Mouse (Mus musculus) C2C12 (cell line): Measurements from ENCODE around the gene Tpgs1. TPM values are rescaled to one million over a fixed set of nuclear protein-coding genes. Genes with fewer than 3 reads are reported as not detected.

ENCODE experiments used
- H3K27me3 ChIP-seq: one replicate; pipeline ENCODE4 v1.6.1; 2011; ENCODE audit not compliant: control insufficient read depth, insufficient read depth, insufficient read length
- H3K36me3 ChIP-seq: one replicate; pipeline ENCODE4 v1.6.1; 2011; ENCODE audit not compliant: control insufficient read depth, insufficient read depth
- H3K4me3 ChIP-seq: one replicate; pipeline ENCODE4 v1.5.1; 2011; ENCODE audit warnings: mild to moderate bottlenecking, control low read depth; ENCODE audit not compliant: poor library complexity, insufficient read depth, severe bottlenecking
- H3K79me2 ChIP-seq: one replicate; pipeline ENCODE4 v1.6.1; 2011; ENCODE audit not compliant: control insufficient read depth, insufficient read depth
- H3K79me3 ChIP-seq: one replicate; pipeline ENCODE4 v1.6.1; 2011; ENCODE audit warnings: low read depth, control low read depth
- H3ac ChIP-seq: one replicate; pipeline ENCODE3; 2011; ENCODE audit warnings: low read depth; ENCODE audit not compliant: control insufficient read depth, insufficient read length
- CEBPB ChIP-seq: IDR thresholded peaks from one replicate; pipeline ENCODE4 v1.6.1; 2011; ENCODE audit warnings: low read depth, mild to moderate bottlenecking, control low read depth, moderate library complexity
- CTCF ChIP-seq: IDR thresholded peaks from one replicate; pipeline ENCODE4 v1.5.1; 2011; ENCODE audit not compliant: control insufficient read depth, insufficient read depth, insufficient read length
- FOSL1 ChIP-seq: IDR thresholded peaks from one replicate; pipeline ENCODE4 v1.8.0; 2011; ENCODE audit warnings: mild to moderate bottlenecking, low read length; ENCODE audit not compliant: poor library complexity, insufficient read depth, severe bottlenecking
- MAX ChIP-seq: IDR thresholded peaks from one replicate; pipeline ENCODE4 v1.6.1; 2011; ENCODE audit warnings: mild to moderate bottlenecking, control low read depth
- MYOD1 ChIP-seq: IDR thresholded peaks from one replicate; pipeline ENCODE4 v1.6.1; 2011; ENCODE audit warnings: low read depth; ENCODE audit not compliant: control insufficient read depth, insufficient read length
- MYOG ChIP-seq: IDR thresholded peaks from one replicate; pipeline ENCODE4 v1.6.1; 2011; ENCODE audit not compliant: control insufficient read depth, insufficient read length; ENCODE audit errors: extremely low read depth
- USF1 ChIP-seq: IDR thresholded peaks from one replicate; pipeline ENCODE4 v1.6.1; 2011; ENCODE audit warnings: low read depth, mild to moderate bottlenecking, control low read depth, moderate library complexity
- polyA plus RNA-seq: library from polyadenylated mRNA; unstranded; fragments of >200 nt; fragmentation: generic; extraction: Trizol; gene quantifications from one replicate; pipeline ENCODE4 v1.2.1, GENCODE M21; 2012; ENCODE audit warnings: missing spikeins

Gene Tpgs1
- polyA plus RNA-seq, 1 experiment = 80.7 TPM

GRCm38 (mm10) chr10:79661861-79662260, 7.3 kb upstream of the Tpgs1 start:
- H3ac ChIP-seq = no peak overlapping the region
- H3K27me3 ChIP-seq = peaks cover 19% of the 10 kb centered on the region
- H3K79me2 ChIP-seq = no peaks in the 10 kb centered on the region
- no peaks in the 10 kb centered on the region for H3K36me3 ChIP-seq
- TF ChIP-seq MYOG (no peak), MYOD1 (no peak), CTCF (no peak), CEBPB (no peak), MAX (no peak), FOSL1 (no peak)
- no peaks in the 10 kb centered on the region for H3K79me3 ChIP-seq
- H3K4me3 ChIP-seq = no peak overlapping the region

- no peaks in the 10 kb centered on the region for H3K36me3 ChIP-seq
- no peak within 1 kb of the TSS for H3K4me3 ChIP-seq
- H3K27me3 ChIP-seq = peaks cover 16% of the 10 kb centered on the region
- H3K79me3 ChIP-seq = no peaks in the 10 kb centered on the region
- H3K79me2 ChIP-seq = no peaks in the 10 kb centered on the region
- TF ChIP-seq CTCF = peak; percentile 80
- no peak for TF ChIP-seq CEBPB
- TF ChIP-seq MYOD1 = no peak
- TF ChIP-seq MAX = no peak
- TF ChIP-seq USF1 = no peak
- no peak for TF ChIP-seq MYOG
- TF ChIP-seq FOSL1 = no peak
- no peak within 1 kb of the TSS for H3ac ChIP-seq
Measured at GRCm38 (mm10) chr10:79664131-79664665, 5.0 kb upstream of the Tpgs1 start, which contains the start of gene Madcam1. Gene Madcam1, plus strand, starts transcription at chr10:79664559.

- H3K79me3 ChIP-seq = peaks cover 4% of the 10 kb centered on the region
- H3K36me3 ChIP-seq = no peaks in the 10 kb centered on the region
- no peak overlapping the region for H3K4me3 ChIP-seq
- H3K27me3 ChIP-seq = peaks cover 16% of the 10 kb centered on the region
- H3ac ChIP-seq = no peak overlapping the region
- TF ChIP-seq CTCF = no peak
- no peak for TF ChIP-seq MYOD1
- no peak for TF ChIP-seq MYOG
- no peak for TF ChIP-seq MAX
- no peak for TF ChIP-seq FOSL1
- no peak for TF ChIP-seq CEBPB
- no peak for TF ChIP-seq USF1
- H3K79me2 ChIP-seq = peaks cover 7% of the 10 kb centered on the region
Measured at GRCm38 (mm10) chr10:79665051-79665450, 4.1 kb upstream of the Tpgs1 start.

GRCm38 (mm10) chr10:79666493-79666892, 2.7 kb upstream of the Tpgs1 start:
- Histone ChIP-seq H3K27me3 (peaks cover 16% of the 10 kb centered on the region), H3ac (no peak overlapping the region), H3K79me2 (peaks cover 22% of the 10 kb centered on the region), H3K4me3 (no peak overlapping the region), H3K79me3 (peaks cover 14% of the 10 kb centered on the region), H3K36me3 (no peaks in the 10 kb centered on the region)
- no peak for TF ChIP-seq CTCF
- TF ChIP-seq MYOG = no peak
- no peak for TF ChIP-seq FOSL1
- TF ChIP-seq MYOD1 = no peak
- no peak for TF ChIP-seq MAX
- no peak for TF ChIP-seq USF1

- Histone ChIP-seq H3K79me2 (peaks cover 23% of the 10 kb centered on the region), H3K36me3 (peaks cover 7% of the 10 kb centered on the region), H3K27me3 (peaks cover 16% of the 10 kb centered on the region), H3ac (no peak overlapping the region), H3K79me3 (peaks cover 14% of the 10 kb centered on the region), H3K4me3 (no peak overlapping the region)
- TF ChIP-seq MAX (no peak), FOSL1 (no peak), CEBPB (no peak)
Measured at GRCm38 (mm10) chr10:79668076-79668475, 1.1 kb upstream of the Tpgs1 start.

- peak overlapping the region; percentile 85 for H3ac ChIP-seq
- H3K36me3 ChIP-seq = peaks cover 7% of the 10 kb centered on the region
- peaks cover 14% of the 10 kb centered on the region for H3K79me3 ChIP-seq
- peaks cover 16% of the 10 kb centered on the region for H3K27me3 ChIP-seq
- peaks cover 23% of the 10 kb centered on the region for H3K79me2 ChIP-seq
- TF ChIP-seq FOSL1 (no peak), CTCF (no peak), MAX (no peak), MYOD1 (no peak), MYOG (no peak), USF1 (no peak), CEBPB (no peak)
- H3K4me3 ChIP-seq = peak overlapping the region; percentile 92
Measured at GRCm38 (mm10) chr10:79669576-79670057, 448 bp downstream of the Tpgs1 start.
